Mouse (Mus musculus): Measurements from ENCODE around the gene Gaa.
"Not testable (repeated sequence)": the region's sequence is repeated elsewhere in the genome, so short reads cannot be mapped to it uniquely, and the experiment has no call there.

- TF ChIP-seq CEBPB (IDR thresholded peaks at IDR 0.05; ENCODE audit: low read depth); CTCF (IDR thresholded peaks at IDR 0.05; ENCODE audit: control insufficient read depth, insufficient read depth, insufficient read length); USF1 (IDR thresholded peaks at IDR 0.05; ENCODE audit: low read depth); FOSL1 (IDR thresholded peaks at IDR 0.05; ENCODE audit: insufficient read depth, low read length, poor library complexity, severe bottlenecking); MYOG (IDR thresholded peaks at IDR 0.05; ENCODE audit: control insufficient read depth, extremely low read depth, insufficient read length); MYOD1 (IDR thresholded peaks at IDR 0.05; ENCODE audit: control insufficient read depth, insufficient read length, low read depth): not testable (repeated sequence)
Measured at GRCm38 (mm10) chr11:119272492-119272891, 4.8 kb downstream of the Gaa start.
